Mouse (Mus musculus): ENCODE measurements at regions not wholly inside any gene's neighbourhood (a gene's known extent, or its start where the extent isn't known, plus 50 kb on each side); places are given as distances from the start of the nearest gene placed in this dataset.

DNA sequence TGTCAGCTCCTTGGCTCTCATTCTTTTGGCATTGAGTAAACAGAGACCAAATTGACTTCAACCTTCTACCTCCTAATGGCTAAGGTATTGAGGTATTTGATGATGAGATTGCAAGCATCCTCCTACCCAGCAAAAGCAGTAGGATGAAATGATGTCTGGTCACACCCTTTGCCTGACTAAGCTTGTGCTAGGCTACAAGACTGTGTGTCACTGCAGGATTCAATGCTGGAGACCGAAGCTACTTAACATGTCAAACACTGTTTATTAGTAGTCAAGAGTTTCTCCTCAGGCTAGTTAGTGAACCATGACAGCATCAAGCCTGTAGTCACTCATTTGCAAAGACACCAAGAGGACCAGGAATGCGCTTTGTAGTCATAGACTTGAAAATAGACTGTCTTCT, 320.0 kb downstream of the Prr30 start:
- DNase-seq (ENCODE audit: low read depth) = no peak
- TF ChIP-seq CTCF (IDR thresholded peaks at IDR 0.05; ENCODE audit: borderline replicate concordance, extremely low read depth, insufficient read depth, insufficient read length) (no peak), POLR2A (IDR thresholded peaks at IDR 0.05; ENCODE audit: borderline replicate concordance, extremely low read depth, insufficient read depth, insufficient read length, poor library complexity, severe bottlenecking) (no peak)

DNA sequence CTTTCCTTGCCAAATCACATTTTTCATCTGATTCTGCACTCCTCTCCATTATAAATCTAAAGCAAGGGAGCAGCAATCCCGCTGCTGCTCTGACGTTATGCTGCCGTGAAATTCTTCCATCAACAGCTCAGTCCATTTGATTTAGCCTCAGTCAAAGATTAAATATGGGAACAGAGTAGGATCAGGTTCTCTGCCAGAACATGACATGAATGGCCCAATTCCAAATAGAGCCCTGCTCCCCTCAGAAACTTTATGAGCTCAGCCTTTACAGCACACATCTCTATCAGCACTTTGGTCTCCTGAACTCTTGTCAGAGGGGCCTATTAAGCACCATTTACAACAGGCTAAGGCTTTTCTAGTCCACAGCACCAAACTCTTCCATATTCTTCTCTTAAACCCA, 332.3 kb downstream of the Prr30 start:
- TF ChIP-seq POLR2A (IDR thresholded peaks at IDR 0.05; ENCODE audit: borderline replicate concordance, extremely low read depth, insufficient read depth, insufficient read length, poor library complexity, severe bottlenecking) (no peak), CTCF (IDR thresholded peaks at IDR 0.05; ENCODE audit: borderline replicate concordance, extremely low read depth, insufficient read depth, insufficient read length) (no peak)

DNA sequence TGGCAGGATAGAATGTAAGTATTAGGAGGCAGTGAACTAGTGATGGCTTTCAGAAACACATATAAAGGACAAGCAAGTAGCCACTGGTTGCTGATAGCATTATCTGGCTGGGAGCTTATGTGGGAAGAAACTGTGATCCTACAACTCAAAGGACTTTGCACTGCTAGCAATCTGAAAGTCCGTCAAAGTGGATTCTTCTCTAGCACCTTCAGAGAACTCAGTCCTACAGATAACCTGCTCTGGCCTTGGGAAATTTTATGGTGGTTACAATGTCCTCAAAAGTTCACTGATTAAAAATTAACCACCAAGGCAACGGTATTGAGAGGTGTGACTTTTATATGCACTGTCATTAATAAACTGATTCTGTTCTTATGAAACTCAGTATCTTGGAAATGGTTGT, 335.3 kb downstream of the Prr30 start:
- TF ChIP-seq CTCF (IDR thresholded peaks at IDR 0.05; ENCODE audit: borderline replicate concordance, extremely low read depth, insufficient read depth, insufficient read length) (no peak), POLR2A (IDR thresholded peaks at IDR 0.05; ENCODE audit: borderline replicate concordance, extremely low read depth, insufficient read depth, insufficient read length, poor library complexity, severe bottlenecking) (no peak)
- DNase-seq (ENCODE audit: low read depth) = no peak

More for the DNA sequence above, 332.3 kb downstream of the Prr30 start:
- DNase-seq (ENCODE audit: low read depth) = no peak

DNA sequence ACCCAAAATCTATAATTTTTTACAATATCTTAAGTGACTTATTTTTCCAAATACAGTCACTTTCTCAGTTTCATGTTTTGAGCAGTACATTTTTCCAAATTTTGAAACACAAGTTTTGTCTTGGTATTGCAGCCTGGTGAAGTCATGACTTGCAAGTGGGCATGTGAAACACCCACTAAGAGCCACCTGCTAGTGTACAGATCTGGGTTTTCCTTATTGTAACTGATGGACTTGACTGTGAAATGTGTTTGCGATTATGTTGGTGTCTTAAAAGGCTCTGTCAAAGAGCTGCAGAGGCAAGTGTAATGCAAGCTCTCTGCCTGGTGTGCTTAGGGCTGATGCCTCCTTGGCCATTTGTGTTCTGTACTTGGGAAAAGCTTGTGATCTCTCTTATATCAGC, 336.0 kb downstream of the Prr30 start:
- TF ChIP-seq POLR2A (IDR thresholded peaks at IDR 0.05; ENCODE audit: borderline replicate concordance, extremely low read depth, insufficient read depth, insufficient read length, poor library complexity, severe bottlenecking) = no peak
- TF ChIP-seq CTCF (IDR thresholded peaks at IDR 0.05; ENCODE audit: borderline replicate concordance, extremely low read depth, insufficient read depth, insufficient read length) = no peak
- no peak for DNase-seq (ENCODE audit: low read depth)

DNA sequence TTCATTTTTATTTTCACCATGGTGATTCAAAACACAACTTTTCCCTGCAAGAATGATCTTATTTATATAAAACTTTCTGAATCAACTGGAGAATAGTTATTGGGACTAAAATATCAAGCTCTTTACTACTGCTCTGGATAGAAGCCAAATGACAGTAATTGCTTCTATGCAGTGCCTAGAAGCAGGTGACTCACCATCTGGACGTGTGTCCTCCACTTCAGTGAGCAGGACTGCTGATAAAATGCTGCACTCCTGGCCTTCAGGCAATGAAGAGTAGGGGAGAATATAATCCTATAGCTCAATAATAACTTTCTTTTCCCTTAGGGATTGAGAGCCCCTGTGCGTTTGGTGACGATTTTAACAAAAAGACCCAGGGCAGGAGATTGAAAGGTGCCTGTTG, 357.3 kb downstream of the Prr30 start:
- TF ChIP-seq POLR2A (IDR thresholded peaks at IDR 0.05; ENCODE audit: borderline replicate concordance, extremely low read depth, insufficient read depth, insufficient read length, poor library complexity, severe bottlenecking) (no peak), CTCF (IDR thresholded peaks at IDR 0.05; ENCODE audit: borderline replicate concordance, extremely low read depth, insufficient read depth, insufficient read length) (no peak)
- DNase-seq (ENCODE audit: low read depth) = peak; percentile 41
